Mouse (Mus musculus): ENCODE measurements around the gene Zc3h10.

The Zc3h10 gene

DNA sequence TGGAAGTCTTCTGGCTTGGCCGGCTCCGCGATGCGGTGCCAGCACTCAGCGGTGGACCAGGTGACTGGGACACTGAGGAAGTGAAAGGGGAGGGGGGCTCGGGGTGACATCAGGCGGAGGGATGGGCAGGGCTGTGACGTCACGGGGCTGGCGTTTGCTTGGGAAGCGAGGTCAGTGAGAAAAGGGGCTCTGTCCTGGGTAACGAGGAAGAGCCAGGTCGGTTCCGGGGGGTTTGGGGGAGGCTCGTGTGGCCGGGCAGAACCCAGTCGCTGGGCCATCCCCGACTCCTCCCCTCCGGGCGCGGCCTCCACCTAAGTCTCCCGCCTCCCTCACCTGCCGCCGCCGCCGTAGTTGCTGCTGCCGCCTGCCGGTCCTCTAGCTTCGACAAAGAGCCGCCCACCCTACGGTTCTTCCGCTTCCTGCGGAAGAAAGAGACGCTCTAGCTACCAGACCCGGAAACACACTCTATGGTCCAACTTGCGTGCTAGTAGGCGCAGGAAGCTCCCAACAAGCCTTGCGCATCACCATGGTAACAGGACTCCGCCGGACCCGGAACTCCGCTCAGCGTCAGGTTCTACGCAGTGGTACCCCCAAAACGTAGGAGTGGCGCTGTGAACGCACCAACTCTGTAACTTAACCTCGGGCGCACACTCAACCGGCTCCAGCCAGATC is at the start of gene Zc3h10:
Zc3h10 (minus strand) TSS at position 414 of the 672 bp plus-strand sequence.
- DNase-seq (ENCODE audit: low read depth, low spot score): peak; percentile 97

DNA sequence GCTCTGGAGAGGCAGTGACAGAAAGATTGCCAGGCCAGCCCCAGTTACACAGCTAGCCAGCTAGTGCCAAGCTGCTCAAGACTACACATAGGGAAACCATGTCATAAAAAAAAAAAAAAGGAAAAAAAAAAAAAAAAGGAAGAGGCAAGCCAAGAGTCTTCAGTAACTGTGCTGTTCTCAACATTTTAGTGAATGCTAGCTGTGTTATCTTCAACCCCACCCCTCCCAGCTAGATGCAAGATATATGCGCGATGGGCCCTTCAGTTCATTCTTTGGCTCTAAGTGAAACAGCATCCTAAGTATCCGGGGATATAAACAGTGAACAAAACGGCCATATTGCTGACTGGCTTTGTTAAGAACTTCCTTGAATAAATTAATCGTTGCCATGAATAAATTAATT is 45.2 kb upstream of the Zc3h10 start:
- DNase-seq (ENCODE audit: low read depth, low spot score): no peak

DNA sequence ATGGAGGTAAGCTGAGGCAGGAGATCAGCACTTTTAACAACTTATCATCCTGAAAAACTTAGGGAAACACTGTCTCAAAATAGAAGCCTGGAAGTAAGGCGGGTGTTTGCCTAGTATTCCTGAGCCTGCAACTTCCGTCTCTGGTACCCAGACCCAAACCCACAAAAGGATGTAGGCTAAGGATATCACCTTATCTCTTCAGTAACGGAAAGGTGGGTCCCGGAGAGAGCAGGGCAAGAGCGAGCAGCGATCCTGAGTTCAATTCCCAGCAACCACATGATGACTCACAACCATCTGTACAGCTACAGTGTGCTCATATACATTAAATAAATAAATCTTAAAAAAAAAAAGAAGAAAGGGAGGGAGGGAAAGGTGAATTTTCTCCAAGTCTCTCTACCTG is 43.9 kb upstream of the Zc3h10 start:
- no peak for DNase-seq (ENCODE audit: low read depth, low spot score)

DNA sequence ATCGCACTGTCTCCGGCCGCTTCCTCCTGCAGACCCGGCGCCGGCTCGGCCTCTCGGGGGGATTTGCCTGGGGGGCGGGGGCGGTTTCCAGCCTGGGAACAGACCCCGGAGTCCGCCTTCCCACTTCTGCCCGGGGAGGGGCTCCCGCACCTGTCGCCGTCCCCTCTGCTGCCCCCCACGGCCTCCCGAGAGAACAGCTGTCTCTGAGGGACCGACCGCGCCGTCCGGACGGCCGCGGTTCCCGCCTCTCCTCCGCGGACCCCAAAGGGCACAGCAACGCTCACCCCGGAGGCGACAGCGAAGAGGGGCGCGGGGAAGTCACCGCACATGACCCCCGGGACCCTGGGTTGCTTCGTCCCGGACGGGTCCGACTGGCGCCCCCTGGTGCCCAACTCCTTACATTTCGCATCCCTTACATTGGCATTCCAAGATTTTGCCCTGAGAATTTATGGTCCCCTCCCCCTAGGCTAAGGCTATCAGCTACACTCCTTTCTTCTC is 42.7 kb upstream of the Zc3h10 start:
- peak; percentile 86 for DNase-seq (ENCODE audit: low read depth, low spot score)

DNA sequence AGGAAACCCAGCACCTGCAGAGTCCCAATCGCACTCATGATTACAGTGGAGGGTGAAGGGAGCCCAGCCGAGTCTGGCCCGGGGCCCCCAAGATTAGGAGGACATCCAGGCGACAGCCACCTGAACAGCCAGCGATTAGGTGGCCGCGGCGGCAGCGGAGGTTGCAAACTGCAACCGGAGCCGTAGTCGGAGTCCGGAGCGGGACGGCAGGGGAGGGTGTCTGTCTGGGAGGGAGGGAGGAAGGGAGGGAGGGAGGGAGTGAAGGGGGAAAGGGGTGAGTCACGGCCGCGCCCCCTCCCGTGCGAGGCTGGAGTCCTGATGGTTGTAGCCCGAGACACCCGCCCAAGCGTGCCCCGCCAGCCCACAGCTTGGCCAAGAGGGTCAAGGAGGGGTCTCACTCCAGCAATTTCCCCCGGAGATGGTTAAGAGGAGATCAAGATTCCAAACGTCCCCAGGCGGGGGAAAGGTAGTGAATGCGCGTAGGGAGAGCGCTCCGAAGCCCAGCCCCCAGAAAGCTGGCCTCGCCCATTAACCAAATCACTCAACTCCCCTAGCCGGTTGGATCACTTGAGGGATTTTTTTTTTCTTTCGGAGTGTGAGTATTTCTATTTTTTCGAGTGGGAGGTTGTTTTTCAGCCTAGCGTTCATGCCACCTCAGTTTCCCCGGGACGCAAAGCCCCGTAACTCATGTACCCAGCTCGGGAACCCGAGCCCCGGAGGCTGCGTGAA is 42.1 kb upstream of the Zc3h10 start, which contains the start of gene Erbb3:
Erbb3 (minus strand) TSS at position 189 of the 729 bp plus-strand sequence.
- peak; percentile 64 for DNase-seq (ENCODE audit: low read depth, low spot score)

DNA sequence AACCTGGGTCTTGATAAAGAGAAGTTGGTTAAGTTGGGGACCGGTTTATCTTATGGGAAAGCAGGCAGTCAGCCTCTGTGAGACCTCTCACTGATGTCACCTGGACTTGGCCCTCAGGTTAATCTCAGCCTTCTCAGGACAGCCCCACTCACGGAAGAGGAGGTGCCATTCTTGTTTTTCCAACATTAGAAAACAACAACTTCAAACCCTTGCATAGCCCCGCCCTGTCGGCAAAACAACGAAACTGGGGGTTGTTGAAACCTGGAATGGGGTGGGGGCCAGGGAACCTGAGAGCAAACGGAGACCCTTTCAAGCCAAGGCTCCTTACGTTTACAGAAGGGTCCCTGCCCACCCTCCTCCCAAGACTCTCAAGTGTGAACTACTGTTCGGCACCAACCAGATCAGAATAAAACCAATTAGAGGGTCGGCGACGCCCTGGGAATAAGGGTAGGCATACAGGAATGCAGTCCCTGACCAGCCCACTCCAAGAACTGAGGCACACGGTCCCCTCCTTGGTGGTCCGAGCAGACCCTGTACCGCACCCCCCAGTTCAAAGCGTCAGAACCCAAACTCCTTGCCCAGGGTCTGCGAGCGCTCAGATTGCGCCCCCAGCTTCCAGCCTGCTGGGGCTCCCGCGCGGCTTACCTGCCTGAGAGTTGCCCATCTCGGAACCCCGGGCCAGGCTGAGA is 41.3 kb upstream of the Zc3h10 start:
- DNase-seq (ENCODE audit: low read depth, low spot score): no peak

DNA sequence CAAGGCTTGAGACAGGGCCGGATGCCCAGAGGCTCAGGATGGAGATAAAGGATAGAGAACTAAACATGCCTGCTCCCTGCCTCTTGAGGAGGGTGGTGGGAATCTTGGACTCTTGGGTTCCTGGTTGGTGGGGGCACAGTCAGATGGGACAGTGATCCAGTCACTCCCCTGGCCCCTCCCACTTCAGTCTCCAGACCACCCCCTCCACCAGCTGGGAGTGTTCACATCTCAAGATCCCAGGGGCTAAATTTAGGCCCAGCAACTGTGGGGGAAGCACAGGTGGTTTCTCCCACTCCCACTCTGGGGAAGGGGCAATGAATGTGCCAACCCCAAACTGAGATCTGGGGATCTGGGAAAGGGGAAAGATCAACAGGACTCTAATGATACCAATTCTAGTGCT is 40.6 kb upstream of the Zc3h10 start:
- DNase-seq (ENCODE audit: low read depth, low spot score): no peak

DNA sequence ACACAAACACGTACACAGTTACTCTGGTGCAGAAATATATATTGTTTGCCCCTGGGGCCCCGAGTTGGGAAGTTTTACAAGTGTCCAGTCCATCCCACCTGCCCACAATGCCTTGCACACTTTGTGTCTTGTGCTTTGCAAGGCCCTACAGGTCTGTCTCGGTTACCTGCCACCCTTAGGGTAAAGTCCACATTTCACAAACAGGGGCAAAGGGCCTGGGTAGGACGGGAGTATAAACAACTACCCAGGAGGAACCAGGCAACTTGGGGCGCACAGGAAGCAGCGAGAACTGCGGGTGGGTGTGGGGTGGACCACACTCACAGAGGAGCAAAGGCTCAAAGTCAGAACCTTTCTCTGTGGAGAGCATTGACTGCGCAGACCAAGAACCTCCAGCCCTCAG is 40.1 kb upstream of the Zc3h10 start:
- DNase-seq (ENCODE audit: low read depth, low spot score): no peak

DNA sequence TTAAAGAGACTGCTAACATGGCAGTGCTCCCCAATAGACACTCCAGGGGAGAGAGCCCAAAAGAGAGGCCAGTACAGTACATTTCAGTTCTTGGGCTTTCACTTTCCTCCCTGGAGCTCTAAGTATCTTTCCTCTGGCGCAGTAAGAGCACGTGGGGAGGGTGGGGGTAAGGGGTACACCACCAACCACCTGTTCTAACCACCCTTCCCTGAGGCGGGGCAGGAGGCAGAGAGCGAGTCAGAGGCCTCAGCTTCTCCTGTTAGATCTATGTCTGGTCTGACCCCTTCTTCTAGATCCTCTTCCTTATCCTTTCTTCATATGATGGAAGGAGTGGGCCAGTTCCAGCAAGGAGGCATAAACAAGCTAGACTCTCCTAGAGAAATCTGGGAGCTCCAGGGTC is 39.5 kb upstream of the Zc3h10 start:
- DNase-seq (ENCODE audit: low read depth, low spot score): no peak

DNA sequence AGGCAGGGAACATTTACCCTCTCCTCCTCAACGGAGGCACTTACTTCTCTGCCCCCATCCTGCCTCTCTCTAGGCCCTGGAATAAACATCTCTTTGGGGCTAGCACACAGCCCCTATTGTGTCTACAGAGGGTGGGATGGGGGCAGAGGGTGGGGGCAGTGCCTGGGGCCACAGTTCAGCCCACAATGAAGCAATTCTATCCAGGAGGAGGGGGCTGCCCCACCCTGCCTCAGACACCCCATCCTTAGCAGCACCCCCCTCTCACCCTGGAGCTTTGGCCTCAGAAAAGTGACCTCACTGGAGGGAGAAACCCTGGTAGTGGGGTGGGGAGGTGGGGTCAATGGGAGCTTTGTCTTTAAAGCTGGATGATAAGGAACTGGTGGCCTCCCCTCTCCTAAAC is 39.0 kb upstream of the Zc3h10 start:
- DNase-seq (ENCODE audit: low read depth, low spot score): peak; percentile 19

DNA sequence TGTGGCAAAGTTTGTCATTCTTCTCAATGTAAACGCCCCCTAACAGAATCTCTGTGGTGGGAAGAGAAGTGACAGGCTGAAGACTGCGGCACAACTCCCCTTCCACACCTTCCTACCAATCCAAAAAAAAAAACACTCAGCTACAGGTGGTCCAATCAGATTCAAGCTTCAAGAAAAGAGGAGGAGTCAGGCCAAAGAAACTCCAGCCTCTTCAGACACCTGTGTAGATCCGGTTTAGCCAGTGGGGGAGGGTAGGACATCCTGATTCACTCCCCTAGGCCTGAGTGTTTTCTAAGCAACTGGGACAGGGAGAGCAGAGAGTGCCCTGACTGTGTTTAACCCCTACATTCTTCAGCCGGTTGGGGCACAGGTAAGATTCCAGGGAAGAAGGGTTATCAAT is 36.8 kb upstream of the Zc3h10 start:
- DNase-seq (ENCODE audit: low read depth, low spot score): peak; percentile 23

DNA sequence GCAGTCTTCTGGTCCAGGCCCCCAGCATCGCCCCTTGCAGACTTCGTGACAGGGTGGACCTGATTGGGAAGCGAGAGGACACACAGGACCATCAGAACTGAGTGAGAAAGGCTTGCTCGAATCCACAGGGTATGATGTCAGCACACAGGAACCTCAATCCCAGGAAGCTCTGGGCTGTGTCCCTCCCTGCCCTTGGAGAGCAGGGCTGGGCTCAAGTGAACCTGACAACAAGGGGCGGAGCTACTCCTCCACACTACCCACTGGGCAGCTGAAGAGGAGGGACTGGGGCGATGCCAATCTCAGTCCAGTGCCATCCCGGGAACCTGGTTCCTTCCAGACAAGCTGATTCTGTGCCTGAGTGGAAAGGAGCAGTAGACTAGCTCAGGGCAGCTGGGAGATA is 36.1 kb upstream of the Zc3h10 start:
- DNase-seq (ENCODE audit: low read depth, low spot score): no peak

DNA sequence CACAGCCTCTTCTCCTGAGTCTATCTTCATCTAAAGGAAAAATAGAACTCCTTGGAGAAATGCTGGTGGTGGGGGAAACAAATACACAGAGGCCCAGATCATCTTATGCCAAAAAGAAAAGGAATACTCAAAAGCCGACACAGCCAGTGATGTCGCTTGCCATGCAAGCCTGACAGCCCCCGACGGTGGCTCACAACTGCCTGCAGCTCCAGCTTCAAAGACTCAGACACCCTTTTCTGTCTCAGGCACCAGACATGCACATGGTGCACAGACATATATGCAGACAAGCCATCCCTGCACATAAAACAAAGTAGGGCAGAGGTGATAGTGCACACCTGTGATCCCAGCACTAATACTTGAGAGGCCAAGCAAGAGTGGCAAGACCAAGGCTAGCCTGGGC is 32.2 kb upstream of the Zc3h10 start:
- no peak for DNase-seq (ENCODE audit: low read depth, low spot score)

DNA sequence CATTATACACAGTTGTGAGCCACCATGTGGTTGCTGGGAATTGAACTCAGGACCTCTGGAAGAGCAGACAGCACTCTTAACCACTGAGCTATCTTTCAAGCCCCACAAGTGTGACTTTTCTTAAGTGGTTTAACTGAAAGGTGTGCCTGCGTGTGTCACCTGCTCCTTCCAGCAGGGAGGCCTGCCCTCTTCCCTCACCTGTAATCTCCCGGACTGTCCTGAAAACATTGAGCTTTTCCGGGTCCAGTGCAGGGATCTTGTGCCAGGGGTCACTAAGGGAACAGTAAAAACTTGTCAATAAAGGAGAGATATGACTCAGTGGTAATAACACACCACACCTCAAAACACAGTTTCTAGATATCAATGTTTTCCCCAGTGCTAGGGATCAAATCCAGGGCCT is 31.7 kb upstream of the Zc3h10 start:
- DNase-seq (ENCODE audit: low read depth, low spot score): no peak

DNA sequence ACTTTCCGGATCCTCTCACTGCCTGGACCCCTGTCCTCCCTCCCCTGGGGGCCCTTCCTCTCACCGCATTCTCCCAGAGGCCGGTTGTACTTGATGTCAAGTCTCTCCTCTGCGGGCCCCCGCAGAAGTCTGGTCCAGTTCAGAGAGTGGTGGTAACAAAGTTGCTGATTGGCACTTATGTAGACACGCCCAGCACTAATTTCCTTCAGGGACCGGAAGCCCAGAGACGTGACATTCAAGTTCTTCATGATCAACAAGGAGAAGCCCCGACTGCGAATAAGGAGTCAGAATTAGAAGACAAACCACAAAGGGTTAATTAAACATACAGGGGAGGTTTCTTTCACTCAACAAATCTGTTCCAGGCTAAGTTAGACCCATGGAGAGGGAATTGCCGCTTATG is 30.8 kb upstream of the Zc3h10 start:
- DNase-seq (ENCODE audit: low read depth, low spot score): no peak

DNA sequence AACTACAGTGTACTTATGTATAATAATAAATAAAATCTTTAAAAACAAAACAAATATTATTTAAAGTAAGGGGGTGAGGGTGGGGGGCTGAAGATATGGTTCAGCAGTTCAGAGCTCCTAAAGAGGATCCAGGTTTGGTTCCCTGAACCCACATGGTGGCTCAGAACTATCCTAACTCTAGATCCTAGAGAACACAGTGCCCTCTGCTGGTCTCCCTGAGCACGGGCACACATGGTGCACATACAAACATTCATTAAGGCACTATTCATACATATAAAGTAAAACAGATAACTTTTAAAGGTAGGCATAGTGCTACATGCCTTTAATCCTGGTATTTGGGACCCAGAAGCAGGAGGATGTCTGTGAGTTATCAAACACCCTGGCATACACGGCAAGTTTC is 27.5 kb upstream of the Zc3h10 start:
- DNase-seq (ENCODE audit: low read depth, low spot score): no peak

DNA sequence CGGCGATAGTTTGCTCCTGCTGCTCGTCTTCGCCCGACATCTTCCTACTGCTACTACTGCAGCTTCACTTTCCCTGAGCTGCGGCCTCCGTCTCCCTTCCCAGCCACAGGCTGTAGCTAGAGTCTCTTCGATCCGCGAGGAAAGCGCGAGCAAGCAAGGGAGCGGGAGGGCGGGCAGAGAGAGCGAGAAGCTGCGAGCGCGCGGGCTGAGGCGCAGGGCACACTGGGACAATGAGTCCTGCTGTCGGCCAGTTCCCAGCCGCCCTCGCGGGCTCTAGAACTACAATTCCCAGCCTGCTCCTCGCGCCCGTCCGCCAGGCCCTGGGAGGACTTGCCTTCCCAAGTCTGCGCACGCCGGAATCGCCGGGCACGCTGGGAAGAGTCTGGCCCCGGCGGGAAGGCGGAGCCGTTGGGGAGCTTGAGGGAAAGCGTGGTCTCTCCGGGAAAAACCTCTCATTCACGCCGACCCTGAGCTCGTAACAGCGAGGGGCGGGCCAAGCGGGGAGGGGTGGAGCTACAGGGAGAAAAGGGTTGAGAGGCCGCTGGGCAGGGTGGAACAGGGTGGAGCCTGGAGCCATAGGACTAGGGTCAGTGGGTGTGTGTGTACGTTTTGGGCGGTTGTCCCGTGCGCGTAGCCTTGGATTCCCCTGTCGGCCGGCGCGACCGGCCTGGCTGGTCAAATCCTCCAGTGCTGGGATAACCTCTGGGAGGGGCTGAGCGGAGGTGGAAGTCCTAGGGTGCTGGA is 18.4 kb upstream of the Zc3h10 start, which contains the start of gene Pa2g4:
Pa2g4 (minus strand) TSS at position 200 of the 744 bp plus-strand sequence.
- DNase-seq (ENCODE audit: low read depth, low spot score): peak; percentile 99

DNA sequence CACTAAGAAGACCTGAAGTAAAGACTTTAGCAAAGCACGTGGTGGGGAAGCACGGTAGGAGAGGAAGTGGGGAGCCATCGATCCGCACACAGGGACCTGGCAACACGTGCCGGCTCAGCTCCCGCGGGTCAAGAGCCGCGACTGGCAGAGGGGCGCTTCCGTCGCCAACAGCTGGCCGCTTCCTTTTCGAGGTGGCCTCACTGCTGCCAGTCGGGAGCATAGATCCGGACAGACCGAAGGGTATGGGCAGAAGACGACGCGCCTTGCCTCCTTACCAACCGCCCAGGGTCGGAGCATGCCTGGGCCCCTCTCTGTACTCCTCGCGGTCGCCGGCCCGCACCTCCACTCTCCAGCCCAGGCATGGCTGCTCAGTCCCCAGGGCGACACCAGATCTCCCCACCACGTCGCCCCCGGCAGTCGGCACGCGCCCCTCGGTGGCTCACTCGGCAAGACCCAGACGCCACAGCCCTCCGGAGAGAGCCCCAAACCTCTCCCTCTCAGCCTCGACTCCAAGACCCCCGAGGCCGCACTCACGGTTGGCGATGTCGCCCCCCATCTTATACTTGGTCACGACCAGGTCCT is 17.7 kb upstream of the Zc3h10 start:
- DNase-seq (ENCODE audit: low read depth, low spot score): peak; percentile 24

DNA sequence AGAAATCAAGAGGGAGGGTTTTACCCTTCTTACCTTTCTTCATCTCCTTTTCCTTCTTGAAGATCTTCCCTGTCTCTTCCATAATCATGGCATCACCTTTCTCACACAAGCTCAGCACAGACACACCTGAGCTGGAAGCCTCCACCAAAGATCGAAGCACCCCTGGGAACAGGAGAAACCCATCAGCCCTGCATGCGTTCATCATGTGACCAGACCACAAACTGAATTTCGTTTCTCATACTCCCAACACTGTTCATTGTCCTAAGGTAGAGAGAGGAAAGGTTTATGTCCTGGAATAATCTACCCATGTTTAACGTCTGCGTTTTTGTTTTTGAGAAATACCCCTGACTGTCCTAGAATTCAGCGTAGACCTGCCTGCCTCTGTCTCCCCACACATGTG is 16.0 kb upstream of the Zc3h10 start:
- no peak for DNase-seq (ENCODE audit: low read depth, low spot score)

DNA sequence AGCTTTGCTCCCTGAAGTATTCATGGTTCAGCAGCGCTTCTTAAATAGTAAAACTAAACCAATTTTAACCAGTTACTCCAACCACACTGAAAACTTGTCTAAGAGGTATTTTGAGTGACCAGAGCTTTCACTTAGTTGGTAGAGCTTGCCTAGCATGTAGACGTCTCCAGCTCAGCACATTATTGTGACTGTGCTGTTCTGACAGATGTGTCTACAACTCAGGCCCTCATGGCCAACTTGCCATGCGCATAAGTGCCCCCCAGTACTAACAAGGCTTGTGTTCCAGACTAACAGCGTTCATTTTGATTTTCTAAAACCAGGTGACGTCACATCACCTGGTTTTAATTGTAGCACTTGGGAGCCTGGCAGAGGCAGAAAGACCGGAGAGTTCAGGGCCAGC is 9.4 kb upstream of the Zc3h10 start:
- DNase-seq (ENCODE audit: low read depth, low spot score): no peak

DNA sequence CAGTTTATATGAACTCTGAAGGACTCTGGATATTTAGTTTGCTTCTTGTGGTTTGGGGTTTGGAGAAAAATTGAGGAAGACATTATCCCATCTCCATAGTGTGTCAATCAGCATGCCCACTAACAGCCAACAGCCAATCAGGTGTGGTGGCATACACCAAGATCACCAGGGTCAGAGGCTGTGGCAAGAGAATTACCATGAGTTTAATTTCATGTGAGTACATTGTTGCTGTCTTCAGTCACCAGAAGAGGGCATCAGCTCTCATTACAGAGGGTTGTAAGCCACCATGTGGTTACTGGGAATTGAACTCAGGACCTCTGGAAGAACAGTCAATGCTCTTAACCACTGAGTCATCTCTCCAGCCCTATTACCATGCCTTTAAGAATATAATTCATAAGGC is 8.7 kb upstream of the Zc3h10 start:
- DNase-seq (ENCODE audit: low read depth, low spot score): no peak

Data from mesoderm, embryonic 11.5 days (tissue).